Mouse (Mus musculus) left cerebral cortex, adult 2 months (tissue): Measurements from ENCODE around the gene Btg2. TPM values are rescaled to one million over a fixed set of nuclear protein-coding genes. Genes with fewer than 3 reads are reported as not detected.

ENCODE experiments used
- DNase-seq, 2 experiments: peaks; one replicate each; pipeline ENCODE4 v3.0.0; 2021 to 2022; ENCODE audit warnings: low spot score in 2 of 2, mixed read lengths in 1 of 2; ENCODE audit errors: extremely low spot score in 1 of 2
- H3K27ac ChIP-seq: fragments of 200-600 bp; 2 replicates; pipeline ENCODE4 v1.8.1; 2022
- H3K4me3 ChIP-seq: fragments of 200-600 bp; 2 replicates; pipeline ENCODE4 v1.8.1; 2022
- CTCF ChIP-seq: fragments of 200-600 bp; IDR thresholded peaks from 2 replicates; pipeline ENCODE4 v1.8.1; 2022; ENCODE audit warnings: antibody characterized with exemption, mild to moderate bottlenecking, moderate library complexity
- intact Hi-C: fragments of 180-260 bp; cut with DNase I; formaldehyde crosslinking; loops from one replicate; pipeline ENCODE4 v1.15.1; 2025
- total RNA-seq, 2 experiments: library from RNA; stranded (reverse); gene quantifications; 2 replicates each; pipeline ENCODE4 v1.2.3; 2021

Gene Btg2
- total RNA-seq, 2 experiments from 2014 or later = 26.2 to 28.3 TPM

GRCm38 (mm10) chr1:134047431-134047830 lies 31.5 kb downstream of the Btg2 start:
- no peak overlapping the region for H3K27ac ChIP-seq
- intact Hi-C loops = loop anchor here (5.0 kb wide), 2 partner anchors 385 to 415 kb away; partner anchors contain the start of genes Gm38394 and Zbed6
- DNase-seq = no peak
- no peak for TF ChIP-seq CTCF
- no peak overlapping the region for H3K4me3 ChIP-seq

GRCm38 (mm10) chr1:134046387-134046786 lies 32.5 kb downstream of the Btg2 start:
- Histone ChIP-seq H3K27ac (no peak overlapping the region), H3K4me3 (peak overlapping the region; percentile 7; the same call in 1 of the 2 replicates)
- TF ChIP-seq CTCF = no peak
- DNase-seq = no peak
- intact Hi-C loops = loop anchor here (5.0 kb wide), 2 partner anchors 384 to 414 kb away; partner anchors contain the start of genes Gm38394 and Zbed6

GRCm38 (mm10) chr1:134045971-134046370 lies 32.9 kb downstream of the Btg2 start:
- peak; percentile 83 for TF ChIP-seq CTCF
- Histone ChIP-seq H3K27ac (peak overlapping the region; percentile 48), H3K4me3 (peak overlapping the region; percentile 7; the same call in 1 of the 2 replicates)
- DNase-seq = peak; percentile 81 to 86
- intact Hi-C loops = loop anchor here (5.0 kb wide), 2 partner anchors 384 to 414 kb away; partner anchors contain the start of genes Gm38394 and Zbed6

GRCm38 (mm10) chr1:134044805-134045204 lies 34.1 kb downstream of the Btg2 start:
- DNase-seq = no peak
- Histone ChIP-seq H3K4me3 (no peak overlapping the region), H3K27ac (no peak overlapping the region)
- TF ChIP-seq CTCF = no peak
- intact Hi-C loops = loop anchor here (5.0 kb wide), 3 partner anchors 68 to 413 kb away; partner anchors contain the start of genes Gm38394 and Zbed6

GRCm38 (mm10) chr1:134042341-134042740 lies 36.6 kb downstream of the Btg2 start:
- no peak overlapping the region for H3K4me3 ChIP-seq
- DNase-seq = no peak
- TF ChIP-seq CTCF = no peak
- H3K27ac ChIP-seq = no peak overlapping the region
- intact Hi-C loops = loop anchor here (5.0 kb wide), 1 partner anchor 65 kb away; no protein-coding TSS in a partner anchor

GRCm38 (mm10) chr1:134041900-134042299 lies 37.0 kb downstream of the Btg2 start:
- Histone ChIP-seq H3K4me3 (no peak overlapping the region), H3K27ac (no peak overlapping the region)
- TF ChIP-seq CTCF = no peak
- DNase-seq = no peak
- intact Hi-C loops = loop anchor here (5.0 kb wide), 1 partner anchor 65 kb away; no protein-coding TSS in a partner anchor

GRCm38 (mm10) chr1:134039361-134039760 lies 39.6 kb downstream of the Btg2 start:
- TF ChIP-seq CTCF = no peak
- Histone ChIP-seq H3K4me3 (no peak overlapping the region), H3K27ac (no peak overlapping the region)
- DNase-seq = no peak
- intact Hi-C loops = no loop called here

- intact Hi-C loops = no loop called here
- no peak for TF ChIP-seq CTCF
- H3K27ac ChIP-seq = no peak overlapping the region
- DNase-seq = no peak
- H3K4me3 ChIP-seq = no peak overlapping the region
Measured at GRCm38 (mm10) chr1:134038336-134038735, 40.6 kb downstream of the Btg2 start.

- intact Hi-C loops = no loop called here
- DNase-seq = no peak
- Histone ChIP-seq H3K27ac (no peak within 1 kb of the TSS), H3K4me3 (no peak within 1 kb of the TSS)
- TF ChIP-seq CTCF = no peak
Measured at GRCm38 (mm10) chr1:134037172-134037571, 41.7 kb downstream of the Btg2 start, which contains the start of gene Fmod. Gene Fmod (plus strand): TSS chr1:134037254.

GRCm38 (mm10) chr1:134036492-134036891 lies 42.4 kb downstream of the Btg2 start:
- TF ChIP-seq CTCF = peak; percentile 34
- intact Hi-C loops = no loop called here
- Histone ChIP-seq H3K27ac (no peak overlapping the region), H3K4me3 (no peak overlapping the region)
- no peak for DNase-seq

- DNase-seq = peak; percentile 43 to 45
- TF ChIP-seq CTCF = no peak
- H3K27ac ChIP-seq = no peak overlapping the region
Measured at GRCm38 (mm10) chr1:134028161-134028846, 50.6 kb downstream of the Btg2 start.

GRCm38 (mm10) chr1:134026741-134027140 lies 52.2 kb downstream of the Btg2 start:
- no peak overlapping the region for H3K27ac ChIP-seq
- H3K4me3 ChIP-seq = no peak overlapping the region
- no peak for TF ChIP-seq CTCF
- no peak for DNase-seq
- intact Hi-C loops = no loop called here

More at GRCm38 (mm10) chr1:134028161-134028846, 50.6 kb downstream of the Btg2 start:
- no peak overlapping the region for H3K4me3 ChIP-seq
- intact Hi-C loops = no loop called here
